Mouse (Mus musculus): ENCODE measurements around the gene Proca1.

GRCm38 (mm10) chr11:78172034-78172747 is 21.0 kb upstream of the Proca1 start:
- no peak for TF ChIP-seq CTCF (IDR thresholded peaks at IDR 0.05; ENCODE audit: extremely low read depth, insufficient read length, insufficient replicate concordance, low read depth, low read length)
- TF ChIP-seq POLR2A (IDR thresholded peaks at IDR 0.05; ENCODE audit: low read depth, low read length): no peak

Measured in small intestine, adult 2 months (tissue).